Mouse (Mus musculus) gastrocnemius, postnatal 10 days (tissue): ENCODE results near the gene Gpx4. TPM values are rescaled to one million over a fixed set of nuclear protein-coding genes. Genes with fewer than 3 reads are reported as not detected.
"Not testable (repeated sequence)": the region's sequence is repeated elsewhere in the genome, so short reads cannot be mapped to it uniquely, and the experiment has no call there.

Experiments
- DNase-seq: peaks from one replicate; pipeline ENCODE4 v3.0.0; 2021; ENCODE audit warnings: mixed read lengths
- total RNA-seq, 2 experiments: library from RNA; stranded (reverse); gene quantifications; 2 replicates each; pipeline ENCODE4 v1.2.3; 2021

The Gpx4 gene
- total RNA-seq, 2 experiments from 2014 or later, result 380 to 398 TPM

DNA sequence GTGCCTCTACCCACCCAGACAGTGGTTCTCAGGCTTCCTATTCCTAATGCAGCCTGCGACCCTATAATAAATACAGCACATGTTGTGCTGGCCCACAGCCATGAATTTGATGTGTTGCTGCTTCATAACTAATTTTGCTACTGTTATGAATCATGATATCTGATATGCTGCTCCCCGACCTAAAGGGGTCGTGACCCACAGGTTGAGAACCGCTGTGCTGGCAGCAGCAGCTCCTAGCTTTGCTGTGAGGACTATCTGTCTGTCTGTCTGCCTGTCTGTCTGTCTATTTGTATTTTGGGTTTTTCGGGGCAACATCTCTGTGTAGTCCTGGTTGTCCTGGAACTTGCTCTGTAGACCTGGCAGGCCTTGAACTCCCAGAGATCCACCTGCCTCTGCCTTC, 23.2 kb upstream of the Gpx4 start:
- DNase-seq, result no peak

DNA sequence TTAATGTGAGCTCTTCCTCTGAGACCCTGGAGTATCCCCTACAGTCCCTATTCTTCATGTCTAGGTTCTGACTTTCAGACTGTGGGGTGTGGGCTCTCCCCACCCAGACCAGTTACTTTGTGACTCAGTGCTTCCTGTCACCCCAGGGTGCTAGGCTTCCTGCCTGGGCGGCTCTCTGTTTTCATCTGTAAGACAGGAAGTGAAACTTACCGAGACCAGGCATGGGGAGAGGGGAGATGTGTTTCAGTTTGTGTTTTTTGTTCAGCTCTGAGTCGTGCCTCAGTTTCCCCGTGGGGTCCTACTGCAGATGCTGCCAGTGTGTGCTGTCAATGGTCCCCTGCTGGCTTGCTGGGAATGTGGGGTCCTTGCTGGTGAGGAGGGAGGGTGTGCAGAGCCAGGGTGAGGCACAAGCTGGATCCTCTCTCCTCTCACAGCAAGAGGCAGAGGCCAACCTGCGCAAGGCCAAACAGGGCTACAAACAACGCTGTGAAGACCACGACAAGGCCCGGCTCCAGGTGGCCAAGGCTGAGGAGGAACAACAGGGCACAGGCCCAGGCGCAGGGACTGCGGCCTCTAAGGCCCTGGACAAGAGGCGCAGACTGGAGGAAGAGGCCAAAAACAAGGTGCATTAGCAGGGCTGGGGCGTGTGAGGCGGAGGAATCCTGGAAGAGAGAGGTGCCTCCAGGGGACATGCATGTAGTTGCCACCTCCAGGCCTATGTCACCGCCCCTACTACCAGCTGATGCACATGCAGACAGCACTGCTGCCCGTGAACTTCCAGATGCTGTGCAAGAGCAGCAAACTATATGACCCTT, 22.5 kb upstream of the Gpx4 start:
- no peak for DNase-seq

DNA sequence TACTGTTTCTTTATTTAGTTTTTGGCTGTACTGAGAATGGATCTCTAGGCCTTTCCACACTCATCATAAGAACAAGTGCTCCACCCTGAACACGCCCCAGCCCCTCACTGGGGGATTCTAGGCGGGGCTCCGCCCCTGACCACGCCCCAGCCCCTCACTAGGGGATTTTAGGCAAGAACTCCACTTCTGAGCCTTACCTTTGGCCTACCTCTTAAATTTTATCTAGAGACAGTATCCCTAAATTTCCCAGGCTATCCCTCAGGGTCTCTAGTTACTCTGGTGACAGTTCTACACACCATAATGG, 22.0 kb upstream of the Gpx4 start:
- no peak for DNase-seq

DNA sequence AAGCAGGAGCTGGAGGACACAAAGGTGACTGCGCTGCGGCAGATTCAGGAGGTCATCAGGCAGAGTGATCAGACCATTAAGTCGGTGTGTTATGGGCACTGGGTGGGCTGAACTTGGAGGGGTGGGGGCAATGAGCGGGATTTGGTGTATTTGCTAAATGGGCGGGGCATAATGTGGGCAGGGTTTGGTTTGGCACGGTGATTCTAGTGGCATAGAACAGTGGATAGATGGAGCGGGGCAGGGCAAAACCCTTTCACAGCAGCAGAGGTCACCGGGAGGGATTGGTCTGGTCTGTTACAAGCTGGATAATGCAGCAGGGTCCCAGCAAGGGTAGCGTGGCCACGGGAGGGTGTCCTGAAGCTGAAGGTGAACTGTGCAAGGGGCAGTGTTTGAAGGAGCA, 21.5 kb upstream of the Gpx4 start:
- DNase-seq, result no peak

DNA sequence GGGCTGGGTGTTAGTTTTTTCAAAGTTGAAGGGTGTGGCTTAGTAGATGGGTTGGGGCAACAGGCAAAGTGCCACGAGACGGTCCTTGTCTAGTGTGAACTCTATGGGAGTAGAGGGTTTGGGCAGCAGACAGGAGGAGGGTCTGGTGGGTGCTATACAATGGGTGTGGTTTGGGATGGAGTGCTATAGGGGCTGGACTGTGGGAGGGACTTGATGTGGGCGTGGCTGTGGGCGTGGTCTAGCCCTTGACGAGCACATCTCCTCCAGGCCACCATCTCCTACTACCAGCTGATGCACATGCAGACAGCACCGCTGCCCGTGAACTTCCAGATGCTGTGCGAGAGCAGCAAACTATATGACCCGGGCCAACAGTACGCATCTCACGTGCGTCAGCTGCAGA, 21.1 kb upstream of the Gpx4 start:
- DNase-seq, result no peak

DNA sequence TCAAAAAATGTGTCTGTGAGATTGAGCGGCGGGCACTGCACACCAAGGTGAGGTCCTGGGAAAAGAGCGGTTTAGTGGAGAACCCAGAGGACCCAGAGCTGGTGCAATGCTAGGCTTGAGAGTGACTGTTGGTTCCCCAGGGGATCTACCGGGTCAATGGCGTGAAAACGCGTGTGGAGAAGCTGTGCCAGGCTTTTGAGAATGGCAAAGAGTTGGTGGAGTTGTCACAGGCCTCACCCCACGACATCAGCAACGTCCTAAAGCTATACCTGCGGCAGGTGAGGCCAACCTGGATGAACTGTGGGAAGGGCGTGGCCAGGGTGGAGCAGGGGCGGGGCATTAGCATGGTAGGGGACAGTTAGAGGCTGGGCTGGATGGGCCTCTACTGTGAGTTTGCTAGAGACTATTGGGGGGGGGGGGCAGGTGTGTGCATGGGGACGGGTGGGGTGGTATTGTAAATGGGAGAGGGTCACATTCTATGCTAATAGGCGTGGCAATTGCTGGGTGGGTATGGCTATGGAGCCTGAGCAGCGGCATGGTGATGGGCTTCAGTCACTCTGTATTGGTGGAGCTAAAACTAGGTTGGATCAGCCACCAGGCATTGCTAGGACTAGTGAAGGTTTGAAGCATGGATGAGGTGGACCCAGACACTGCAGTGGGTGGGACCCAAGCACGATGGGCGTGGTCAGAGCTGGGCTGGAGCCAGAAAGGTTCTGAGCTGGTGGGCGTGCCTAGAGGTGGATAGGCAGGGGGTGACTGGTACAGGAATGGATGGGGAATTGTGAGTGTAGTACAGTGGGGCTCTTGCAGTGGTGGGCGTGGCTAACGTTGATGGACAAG, 19.1 kb upstream of the Gpx4 start:
- no peak for DNase-seq

DNA sequence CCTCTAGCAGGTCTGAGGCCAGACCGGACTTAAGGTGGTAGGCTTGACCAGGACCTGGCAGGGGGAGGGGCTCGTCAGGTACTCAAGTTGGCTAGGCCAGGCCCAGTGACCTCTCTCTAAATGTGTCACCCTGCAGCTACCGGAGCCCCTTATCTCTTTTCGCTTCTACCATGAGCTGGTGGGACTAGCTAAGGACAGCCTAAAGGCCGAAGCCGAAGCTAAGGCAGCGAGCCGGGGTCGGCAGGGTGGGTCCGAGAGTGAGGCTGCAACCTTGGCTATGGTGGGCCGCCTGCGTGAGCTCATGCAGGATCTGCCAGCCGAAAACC, 18.5 kb upstream of the Gpx4 start:
- DNase-seq, result no peak

DNA sequence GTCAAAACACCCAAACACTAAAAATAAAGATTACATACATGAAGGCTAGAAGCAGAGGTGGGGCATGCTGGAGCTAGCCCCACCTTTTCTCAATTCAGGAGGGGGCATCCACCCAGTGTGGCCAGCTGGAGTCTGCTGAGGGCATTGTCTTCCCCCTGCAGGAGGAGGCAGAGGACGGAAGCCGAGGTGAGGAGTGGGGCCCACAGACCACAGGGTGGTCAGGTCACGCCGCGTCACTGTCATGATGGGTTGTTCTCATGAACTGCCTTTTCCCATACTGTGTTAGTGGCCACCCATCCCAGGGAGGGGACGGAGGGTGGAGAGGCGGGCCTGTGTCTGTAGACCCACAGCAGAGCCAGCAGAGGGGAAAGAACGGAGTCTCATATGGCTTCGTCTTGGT, 16.8 kb upstream of the Gpx4 start:
- no peak for DNase-seq

DNA sequence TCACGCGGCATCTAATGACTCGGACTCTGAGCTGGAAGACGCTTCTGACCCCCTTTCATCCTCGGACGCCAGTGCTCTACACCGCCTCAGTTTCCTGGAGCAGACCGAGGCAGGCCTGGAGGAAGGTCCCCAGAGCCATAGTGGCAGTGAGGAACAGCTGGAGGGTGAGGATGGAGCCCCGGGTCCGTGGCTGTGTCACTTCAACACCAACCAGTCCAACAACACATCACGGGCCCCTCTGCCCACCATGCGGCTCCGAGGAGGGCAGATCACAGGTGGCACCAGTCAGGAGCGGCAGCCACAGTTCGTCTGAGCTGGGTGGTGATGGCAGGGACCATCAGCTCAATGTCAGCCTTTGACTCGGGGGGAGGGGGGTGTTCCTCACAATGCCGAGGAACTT, 16.2 kb upstream of the Gpx4 start:
- DNase-seq, result no peak

DNA sequence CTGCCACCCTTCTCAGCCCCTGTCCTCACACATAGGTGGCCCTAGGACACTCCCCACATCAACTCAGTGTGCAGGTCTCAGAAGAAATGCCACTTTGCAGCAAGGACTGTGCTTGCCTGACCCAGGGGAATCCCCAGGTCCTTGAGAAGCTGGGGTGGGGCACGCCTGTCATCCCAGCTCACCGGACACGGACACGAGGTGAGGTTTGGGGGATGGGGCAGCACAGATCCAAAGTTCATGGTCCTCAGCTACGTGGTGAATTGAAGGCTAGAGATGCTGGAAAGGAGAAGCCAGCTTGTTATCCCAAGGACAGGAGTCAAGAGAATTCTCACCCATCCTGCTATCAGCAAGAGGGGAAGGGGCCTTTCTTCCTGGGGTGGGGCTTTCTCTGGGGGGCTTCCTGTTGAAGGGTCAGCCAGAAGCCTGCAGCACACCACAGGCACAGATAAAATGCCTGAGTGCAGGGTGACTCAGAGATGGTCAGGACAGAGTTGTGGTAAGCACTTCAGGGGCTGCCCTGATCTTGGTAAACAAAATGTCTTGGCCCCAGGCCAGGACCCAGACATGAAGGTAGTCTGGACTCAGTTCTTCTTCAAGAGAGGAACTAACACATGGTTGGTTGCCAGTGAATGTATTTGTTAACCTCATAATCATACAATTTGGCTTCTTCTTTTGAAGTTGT, 14.0 kb upstream of the Gpx4 start:
- DNase-seq, result no peak

DNA sequence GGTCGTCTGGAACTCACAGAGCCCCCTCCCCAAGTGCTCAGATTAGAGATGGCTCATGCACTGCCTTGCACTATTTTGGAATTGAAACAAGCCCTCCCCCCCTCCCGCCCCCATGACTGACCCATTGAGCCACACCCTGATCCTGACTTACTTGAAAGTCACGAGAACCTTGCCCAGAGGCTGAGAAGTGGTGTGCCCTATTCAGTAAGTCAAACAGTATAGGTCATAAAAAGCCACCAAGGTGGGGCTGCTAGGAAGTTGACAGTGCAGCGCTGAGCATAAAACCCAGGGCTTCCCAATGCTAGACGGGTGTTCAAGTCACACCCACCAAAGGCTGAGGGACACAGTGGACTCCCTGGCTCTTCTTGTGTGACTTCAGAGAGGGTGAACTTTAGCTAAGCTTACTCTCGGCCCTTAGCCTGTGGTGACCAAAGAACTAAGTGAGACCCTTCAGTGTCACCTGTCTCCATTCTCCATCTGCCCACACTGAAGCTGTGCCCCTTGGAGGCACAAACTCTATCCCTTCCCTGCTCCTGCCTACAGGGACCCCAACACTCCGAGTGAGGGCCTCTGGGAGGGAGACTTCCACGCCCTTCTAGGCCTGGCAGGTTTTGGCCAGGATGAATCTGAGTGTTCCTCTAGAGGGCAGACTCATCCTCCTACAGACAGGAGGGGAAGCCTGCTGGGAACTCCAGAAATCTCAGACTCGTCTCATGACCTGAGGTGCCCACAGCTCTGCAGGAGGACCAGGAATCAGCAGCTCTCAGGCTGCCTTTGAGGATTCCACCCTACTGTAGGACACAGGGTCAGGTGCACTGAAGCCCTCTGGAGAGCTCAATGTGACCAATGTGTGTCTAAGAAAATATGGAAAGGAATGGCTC, 13.2 kb upstream of the Gpx4 start:
- no peak for DNase-seq

DNA sequence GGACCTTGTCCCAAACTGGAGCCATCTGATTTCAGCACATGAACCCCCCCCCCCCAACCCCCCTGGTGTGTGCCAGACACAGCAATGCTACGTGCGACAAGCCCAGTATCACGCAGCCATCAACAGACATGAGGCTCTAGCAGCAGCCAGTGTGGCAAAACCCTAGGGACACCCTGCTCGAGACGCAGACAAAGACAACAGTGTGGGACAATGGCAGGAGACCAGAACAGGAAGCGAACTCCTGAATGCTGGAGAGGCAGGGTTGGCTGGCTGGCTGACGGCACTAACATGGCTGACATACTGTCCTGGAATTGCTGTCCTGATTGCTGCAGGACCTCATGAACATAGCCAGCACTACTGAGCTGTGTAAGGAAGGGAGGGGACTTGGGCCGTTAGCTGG, 11.8 kb upstream of the Gpx4 start:
- no peak for DNase-seq

DNA sequence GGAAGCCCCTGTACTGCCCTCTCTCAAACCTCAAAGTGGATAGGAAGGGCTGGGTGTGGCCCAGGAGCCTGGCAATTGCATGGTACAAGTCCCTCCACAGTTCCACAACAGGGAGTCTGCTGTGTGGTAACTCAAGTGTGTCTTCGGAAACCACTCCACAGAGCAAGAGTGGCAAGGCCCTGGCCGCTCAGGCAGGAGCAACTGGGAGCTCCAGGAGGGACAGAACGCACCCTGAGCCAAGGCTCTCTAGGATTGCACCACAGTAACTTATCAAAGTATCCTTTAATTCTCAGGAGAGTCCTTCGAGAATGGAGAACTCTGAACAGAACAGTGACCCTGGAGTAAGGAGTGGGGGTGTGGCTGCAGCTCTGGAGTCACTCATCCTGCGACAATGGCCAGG, 11.3 kb upstream of the Gpx4 start:
- no peak for DNase-seq

DNA sequence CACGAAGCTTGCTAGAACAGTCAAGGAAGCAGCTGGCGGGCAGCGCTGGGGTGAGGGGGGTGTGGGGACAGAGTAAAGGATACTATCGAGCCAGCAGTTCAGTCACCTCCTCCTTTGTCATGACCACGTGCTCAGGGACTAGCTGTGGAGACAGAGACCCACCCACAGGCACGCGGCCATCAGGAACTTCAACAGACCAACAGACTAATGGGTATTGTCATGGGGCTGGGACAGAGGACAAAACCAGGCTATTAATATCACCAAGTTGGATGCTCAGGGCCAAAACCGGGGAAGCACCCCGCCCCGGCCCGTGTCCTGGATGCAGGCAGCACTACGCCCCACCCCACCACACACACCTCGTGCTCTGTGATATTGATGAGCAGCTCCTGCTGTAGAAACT, 10.1 kb upstream of the Gpx4 start:
- no peak for DNase-seq

DNA sequence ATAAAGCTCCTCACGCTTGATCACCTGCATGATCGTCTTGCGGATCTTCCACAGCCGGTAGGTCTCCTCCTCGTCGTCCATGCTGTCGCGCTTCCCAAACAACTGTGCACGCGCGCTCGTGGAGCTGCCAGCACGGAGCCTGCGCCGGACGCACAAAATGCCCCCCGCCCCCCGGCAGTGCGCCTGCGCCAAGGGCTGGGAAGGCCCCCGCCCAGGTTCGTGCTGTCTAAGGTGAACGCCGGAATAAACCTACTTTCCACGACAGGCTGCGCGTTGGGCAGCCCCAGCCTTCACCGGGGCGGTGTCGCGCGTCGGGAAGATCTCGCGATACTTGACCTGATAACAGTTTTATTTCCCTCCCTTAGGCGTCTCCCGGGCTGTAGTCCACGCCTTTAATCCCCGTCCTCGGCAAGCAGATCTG, 7.4 kb upstream of the Gpx4 start, which contains the start of gene Polr2e:
Polr2e (minus strand) TSS at position 237 of the 421 bp plus-strand sequence.
- peak; percentile 95 for DNase-seq

DNA sequence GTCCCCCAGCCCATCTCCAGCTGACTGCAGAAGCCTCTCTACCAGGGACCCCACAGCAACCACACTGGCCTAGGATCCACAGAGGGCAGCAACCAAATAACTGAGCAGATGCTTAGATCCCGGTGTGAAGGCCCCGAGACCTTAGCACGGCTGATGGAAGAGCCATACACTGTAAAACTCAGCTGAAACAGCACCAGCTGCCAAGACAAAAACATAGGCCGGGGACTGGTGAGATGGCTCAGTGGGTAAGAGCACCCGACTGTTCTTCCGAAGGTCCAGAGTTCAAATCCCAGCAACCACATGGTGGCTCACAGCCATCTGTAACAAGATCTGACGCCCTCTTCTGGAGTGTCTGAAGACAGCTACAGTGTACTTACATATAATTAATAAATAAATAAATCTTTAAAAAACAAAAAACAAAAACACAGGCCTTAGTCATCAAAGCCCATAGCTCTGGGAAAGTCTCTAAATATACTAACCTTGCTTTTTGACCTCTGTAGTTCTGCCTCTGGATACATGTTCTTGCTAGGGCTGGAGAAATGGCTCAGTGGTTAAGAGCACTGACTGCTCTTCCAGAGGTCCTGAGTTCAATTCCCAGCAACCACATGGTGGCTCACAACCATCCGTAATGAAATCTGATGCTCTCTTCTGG, 5.4 kb upstream of the Gpx4 start:
- DNase-seq, result not testable (repeated sequence)

DNA sequence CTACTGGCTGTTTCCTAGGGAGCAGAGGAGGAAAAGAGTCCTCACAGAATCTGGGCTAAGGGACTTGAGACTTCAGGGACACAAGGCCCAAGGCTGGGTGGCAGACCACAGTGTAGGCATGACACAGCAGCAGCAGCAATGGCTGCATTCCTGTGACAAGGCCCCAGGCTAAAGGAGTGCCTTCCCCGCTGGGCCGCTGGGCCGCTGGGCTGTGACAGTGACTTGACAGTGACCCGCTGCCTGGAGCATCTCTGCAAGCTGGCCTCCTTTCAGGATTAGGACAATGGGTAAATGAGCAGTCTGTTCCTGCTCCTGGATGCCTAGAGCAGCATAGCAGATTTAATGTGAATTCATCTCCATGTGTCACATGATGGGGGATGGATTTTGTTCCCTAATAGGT, 2.9 kb upstream of the Gpx4 start:
- DNase-seq, result no peak

DNA sequence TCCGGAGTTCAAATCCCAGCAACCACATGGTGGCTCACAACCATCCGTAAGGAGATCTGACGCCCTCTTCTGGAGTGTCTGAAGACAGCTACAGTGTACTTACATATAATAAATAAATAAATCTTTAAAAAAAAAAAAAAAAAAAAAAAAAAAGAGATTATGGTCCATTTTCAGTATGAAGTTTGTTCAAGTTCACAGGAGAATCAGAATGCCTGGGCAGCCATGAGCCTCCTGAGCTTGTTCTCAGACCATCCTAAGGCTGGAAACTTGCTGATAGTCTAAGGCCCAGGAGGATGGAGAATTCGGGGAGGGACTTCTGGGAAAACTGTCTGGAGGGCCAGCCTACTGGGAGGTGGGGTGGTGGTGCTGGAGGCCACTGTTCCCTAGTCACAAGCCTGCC, 1.6 kb upstream of the Gpx4 start:
- DNase-seq, result not testable (repeated sequence)

DNA sequence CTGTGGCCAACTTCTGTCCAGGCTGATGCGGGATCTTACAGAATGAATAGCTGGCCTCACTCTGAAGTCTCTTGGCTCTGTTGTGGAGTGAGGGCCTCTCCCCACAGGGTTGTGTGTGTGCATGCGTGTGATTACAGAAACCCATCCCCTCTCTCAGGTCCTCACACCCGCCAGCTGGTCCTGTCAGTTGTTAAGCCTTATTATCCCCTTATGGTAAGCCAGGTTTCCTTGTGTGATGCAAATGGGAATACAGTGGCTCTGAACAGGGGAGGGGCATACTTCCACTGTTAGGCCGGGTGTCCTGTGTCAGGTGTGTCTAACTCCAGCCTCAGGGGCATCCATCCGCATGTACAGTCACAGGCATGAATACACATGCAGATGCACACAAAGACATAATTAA, 1.2 kb upstream of the Gpx4 start:
- no peak for DNase-seq

DNA sequence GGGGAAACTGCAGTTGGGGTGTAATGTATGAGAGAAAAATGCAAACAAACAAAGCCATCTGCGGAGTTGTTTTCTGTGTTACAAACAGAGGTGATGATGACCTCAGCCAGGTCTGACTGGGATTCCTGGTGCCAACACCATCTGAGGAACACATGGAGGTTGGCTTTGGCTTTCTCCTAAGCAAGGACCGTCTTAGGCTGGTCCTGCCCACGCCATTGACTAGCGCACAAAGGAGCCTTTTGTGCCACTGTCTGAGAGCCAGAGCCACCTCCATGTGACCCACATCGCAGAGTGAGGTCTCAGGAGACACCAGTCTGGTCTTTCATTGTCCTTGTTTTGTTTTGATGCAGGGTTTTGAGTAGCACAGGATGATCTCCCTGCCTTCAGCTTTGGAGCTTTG, 1.4 kb downstream of the Gpx4 start:
- DNase-seq, result no peak

DNA sequence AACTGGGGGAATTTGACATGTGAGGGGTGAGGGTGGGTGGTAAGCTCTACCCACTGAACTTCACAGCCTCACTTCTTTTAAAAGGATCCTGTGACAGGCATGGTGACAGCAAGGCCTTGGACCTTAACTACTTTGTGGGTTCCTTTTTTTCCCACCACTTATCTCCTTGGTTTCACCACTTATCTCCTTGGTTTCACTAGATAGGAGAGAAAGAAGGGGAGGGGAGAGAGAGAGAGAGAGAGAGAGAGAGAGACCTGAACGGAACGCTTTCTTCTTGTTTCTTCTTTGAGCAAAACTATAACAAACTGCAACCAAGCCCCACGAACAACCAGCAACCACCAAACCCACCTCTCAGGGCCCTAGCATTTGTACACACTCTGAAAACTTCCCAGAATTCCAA, 1.9 kb downstream of the Gpx4 start:
- DNase-seq, result no peak

DNA sequence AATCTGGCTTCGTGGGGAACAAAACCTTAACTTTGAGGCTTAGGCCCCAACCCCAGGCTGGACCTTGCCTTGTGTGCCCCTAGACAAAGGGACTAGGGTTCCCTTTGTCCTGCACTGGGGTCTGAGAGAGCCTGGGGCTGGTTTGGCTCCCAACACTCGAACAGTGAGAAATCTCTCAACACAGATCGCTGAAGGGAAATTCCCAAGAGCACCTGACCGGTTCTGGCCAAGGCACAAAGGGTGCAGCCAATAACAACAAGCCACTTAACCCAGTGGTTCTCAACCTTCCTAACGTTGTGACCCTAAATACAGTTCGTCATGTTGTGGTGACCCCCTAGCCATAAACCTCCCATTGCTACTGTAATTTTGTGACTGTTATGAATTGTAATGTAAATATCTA, 3.3 kb downstream of the Gpx4 start:
- DNase-seq, result no peak
